Mouse (Mus musculus): ENCODE data around the gene Mettl8. TPM values are rescaled to one million over a fixed set of nuclear protein-coding genes. Genes with fewer than 3 reads are reported as not detected.
A peak's percentile ranks its signal among the peaks of the same experiment; 100 is the strongest.

Gene Mettl8
- polyA plus RNA-seq, 1 experiment = 7.8 TPM

DNA sequence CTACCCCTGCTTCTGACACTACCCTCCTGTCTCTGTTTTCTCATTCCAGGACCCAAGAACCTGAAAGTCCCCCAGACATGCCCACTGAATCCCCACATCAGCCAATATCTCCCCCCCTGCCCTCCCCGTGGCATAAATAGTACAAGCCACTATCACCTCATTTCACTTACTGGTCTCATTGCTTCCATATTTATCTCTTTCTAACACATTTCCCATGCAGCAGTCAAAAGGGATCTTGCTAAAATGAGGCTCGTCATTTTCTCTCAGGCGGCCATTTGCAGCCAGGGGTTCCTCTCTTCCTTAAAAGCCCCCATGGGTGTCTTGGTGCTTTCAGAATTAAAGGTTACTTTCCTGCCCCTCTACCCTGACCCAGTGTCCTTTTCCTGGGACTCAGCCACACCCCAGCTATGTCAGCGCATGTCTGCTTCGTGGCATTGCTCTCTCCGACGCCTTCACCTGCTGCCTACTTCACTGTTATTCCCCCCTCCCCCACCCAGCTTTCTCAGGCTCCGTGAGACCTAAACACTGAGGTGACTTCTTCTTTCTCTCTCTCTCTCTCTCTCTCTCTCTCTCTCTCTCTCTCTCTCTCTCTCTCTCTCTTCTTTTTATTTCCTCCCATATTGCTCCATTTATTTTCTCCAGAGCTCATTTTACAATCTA, 134.3 kb downstream of the Mettl8 start:
- Histone ChIP-seq H3K79me2 (ENCODE audit: control insufficient read depth, insufficient read depth) (no peaks in the 10 kb centered on the region), H3ac (ENCODE audit: control insufficient read depth, insufficient read length) (no peak overlapping the region), H3K4me2 (ENCODE audit: low read depth) (no peak overlapping the region), H3K4me3 (no peak overlapping the region), H3K36me3 (ENCODE audit: control insufficient read depth, insufficient read depth) (no peaks in the 10 kb centered on the region), H3K27me3 (ENCODE audit: control insufficient read depth, insufficient read depth, insufficient read length) (peaks cover 6% of the 10 kb centered on the region)
- TF ChIP-seq MYOG (IDR thresholded peaks at IDR 0.05; ENCODE audit: control insufficient read depth in 1 of 3, insufficient read depth in 1 of 3, insufficient read length in 2 of 3, low read depth in 2 of 3) (no peak), POLR2A (IDR thresholded peaks at IDR 0.05; ENCODE audit: insufficient read length, low read depth) (no peak)

DNA sequence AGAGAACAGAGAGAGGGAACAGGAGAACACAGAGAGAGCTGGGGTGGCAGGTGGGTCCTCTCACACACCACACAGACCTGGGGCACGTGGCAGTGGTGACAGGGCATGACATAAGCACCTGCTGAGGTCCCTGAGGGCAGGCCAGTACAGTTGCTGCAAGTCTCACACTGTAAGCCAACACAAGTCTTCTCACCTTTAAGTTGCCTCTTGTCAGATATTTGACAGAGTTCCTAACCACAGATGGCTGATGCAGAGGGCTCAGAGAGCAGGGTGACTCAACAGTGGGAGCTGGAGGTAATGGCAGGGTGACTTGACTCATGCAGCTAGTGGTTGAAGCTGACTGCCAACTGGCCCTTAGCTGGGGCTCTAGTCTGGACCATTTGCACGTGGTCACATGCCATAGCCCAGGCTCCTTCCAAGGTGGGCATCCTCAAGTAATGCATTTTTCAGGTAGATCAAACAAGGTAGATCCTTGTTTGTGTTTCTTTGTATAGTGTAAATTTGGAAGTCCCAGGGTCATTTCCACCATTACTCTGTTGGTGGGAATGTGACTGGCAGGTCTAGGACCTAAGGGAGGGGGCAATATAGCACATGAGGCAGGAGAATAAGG, 135.4 kb downstream of the Mettl8 start:
- TF ChIP-seq E2F4 (IDR thresholded peaks at IDR 0.05; ENCODE audit: insufficient read depth) (no peak), USF1 (IDR thresholded peaks at IDR 0.05; ENCODE audit: low read depth) (peak; percentile 54), MYOD1 (IDR thresholded peaks at IDR 0.05; ENCODE audit: control insufficient read depth in 1 of 3, insufficient read length in 2 of 3, low read depth in 2 of 3) (peak in 2 of 3 experiments; percentile 21 to 86), POLR2AphosphoS2 (IDR thresholded peaks at IDR 0.05; ENCODE audit: insufficient read length, low read depth) (no peak), MYOG (IDR thresholded peaks at IDR 0.05; ENCODE audit: control insufficient read depth in 1 of 3, insufficient read depth in 1 of 3, insufficient read length in 2 of 3, low read depth in 2 of 3) (peak; percentile 23 to 69 (median 60)), CEBPB (IDR thresholded peaks at IDR 0.05; ENCODE audit: insufficient read depth, poor library complexity, severe bottlenecking) (no peak)
- no peaks in the 10 kb centered on the region for H3K36me3 ChIP-seq (ENCODE audit: control insufficient read depth, insufficient read depth)
- no peak overlapping the region for H3K4me3 ChIP-seq
- H3K79me2 ChIP-seq (ENCODE audit: control insufficient read depth, insufficient read depth) = no peaks in the 10 kb centered on the region
- peaks cover 6% of the 10 kb centered on the region for H3K27me3 ChIP-seq (ENCODE audit: control insufficient read depth, insufficient read depth, insufficient read length)
- no peak overlapping the region for H3K4me2 ChIP-seq (ENCODE audit: low read depth)
- no peak overlapping the region for H3ac ChIP-seq (ENCODE audit: control insufficient read depth, insufficient read length)

DNA sequence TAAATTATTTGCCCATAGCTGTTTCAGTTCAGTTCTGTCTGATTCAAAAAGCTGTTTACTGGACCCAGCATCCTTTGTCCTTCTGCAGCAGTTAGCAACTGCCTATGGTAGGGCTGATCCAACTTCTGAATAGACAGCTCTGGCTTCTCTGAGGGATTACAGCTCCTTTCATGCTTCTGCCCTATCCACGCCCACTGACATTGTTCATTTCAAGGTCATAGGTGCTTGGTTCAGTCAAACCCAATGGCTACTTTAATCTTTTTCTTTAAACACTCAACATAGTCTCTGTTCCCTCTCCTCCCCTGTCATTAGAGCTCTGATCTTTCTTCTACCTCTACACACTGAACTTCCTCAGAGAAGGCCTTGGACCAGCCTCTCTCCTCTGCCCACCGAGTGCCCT, 136.9 kb downstream of the Mettl8 start:
- no peak overlapping the region for H3K4me2 ChIP-seq (ENCODE audit: low read depth)
- H3K27me3 ChIP-seq (ENCODE audit: control insufficient read depth, insufficient read depth, insufficient read length) = no peaks in the 10 kb centered on the region
- H3K4me3 ChIP-seq = no peak overlapping the region
- H3K79me2 ChIP-seq (ENCODE audit: control insufficient read depth, insufficient read depth) = no peaks in the 10 kb centered on the region
- H3K36me3 ChIP-seq (ENCODE audit: control insufficient read depth, insufficient read depth) = no peaks in the 10 kb centered on the region
- H3ac ChIP-seq (ENCODE audit: control insufficient read depth, insufficient read length) = no peak overlapping the region
- TF ChIP-seq REST (IDR thresholded peaks at IDR 0.05; ENCODE audit: insufficient read depth, insufficient read length) (no peak), USF1 (IDR thresholded peaks at IDR 0.05; ENCODE audit: low read depth) (no peak), POLR2A (IDR thresholded peaks at IDR 0.05; ENCODE audit: insufficient read length, low read depth) (no peak), MYOD1 (IDR thresholded peaks at IDR 0.05; ENCODE audit: control insufficient read depth in 1 of 3, insufficient read length in 2 of 3, low read depth in 2 of 3) (no peak), E2F4 (IDR thresholded peaks at IDR 0.05; ENCODE audit: insufficient read depth) (no peak), SRF (IDR thresholded peaks at IDR 0.05; ENCODE audit: control insufficient read depth, insufficient read length, low read depth) (no peak), MAX (IDR thresholded peaks at IDR 0.05; ENCODE audit: low read depth) (no peak), CEBPB (IDR thresholded peaks at IDR 0.05; ENCODE audit: insufficient read depth, poor library complexity, severe bottlenecking) (no peak), TCF12 (IDR thresholded peaks at IDR 0.05; ENCODE audit: insufficient read depth, poor library complexity, severe bottlenecking) (no peak), POLR2AphosphoS2 (IDR thresholded peaks at IDR 0.05; ENCODE audit: insufficient read length, low read depth) (no peak), MYOG (IDR thresholded peaks at IDR 0.05; ENCODE audit: control insufficient read depth in 1 of 3, insufficient read depth in 1 of 3, insufficient read length in 2 of 3, low read depth in 2 of 3) (no peak), TCF3 (IDR thresholded peaks at IDR 0.05; ENCODE audit: insufficient read length, low read depth) (no peak)

Other genes starting within 250 kb of the Mettl8 start
- 9.4 TPM for gene Tlk1, start 229.9 kb downstream of the Mettl8 start, polyA plus RNA-seq (2012; fragmentation: generic; extraction: Trizol)
- 1.9 TPM for gene Dcaf17, start 255 bp downstream of the Mettl8 start, polyA plus RNA-seq (2012; fragmentation: generic; extraction: Trizol)
- 0.02 TPM for gene Cybrd1, start 62.3 kb upstream of the Mettl8 start, polyA plus RNA-seq (2012; fragmentation: generic; extraction: Trizol)
- 67.3 TPM for gene Dync1i2, start 156.1 kb upstream of the Mettl8 start, polyA plus RNA-seq (2012; fragmentation: generic; extraction: Trizol)

Data from myocyte (in vitro differentiated cells).